Mouse (Mus musculus): ENCODE data around the gene Prdx2. TPM values are rescaled to one million over a fixed set of nuclear protein-coding genes. Genes with fewer than 3 reads are reported as not detected.

The Prdx2 gene
- polyA plus RNA-seq, 1 experiment from 2014 or later: 715 TPM

DNA sequence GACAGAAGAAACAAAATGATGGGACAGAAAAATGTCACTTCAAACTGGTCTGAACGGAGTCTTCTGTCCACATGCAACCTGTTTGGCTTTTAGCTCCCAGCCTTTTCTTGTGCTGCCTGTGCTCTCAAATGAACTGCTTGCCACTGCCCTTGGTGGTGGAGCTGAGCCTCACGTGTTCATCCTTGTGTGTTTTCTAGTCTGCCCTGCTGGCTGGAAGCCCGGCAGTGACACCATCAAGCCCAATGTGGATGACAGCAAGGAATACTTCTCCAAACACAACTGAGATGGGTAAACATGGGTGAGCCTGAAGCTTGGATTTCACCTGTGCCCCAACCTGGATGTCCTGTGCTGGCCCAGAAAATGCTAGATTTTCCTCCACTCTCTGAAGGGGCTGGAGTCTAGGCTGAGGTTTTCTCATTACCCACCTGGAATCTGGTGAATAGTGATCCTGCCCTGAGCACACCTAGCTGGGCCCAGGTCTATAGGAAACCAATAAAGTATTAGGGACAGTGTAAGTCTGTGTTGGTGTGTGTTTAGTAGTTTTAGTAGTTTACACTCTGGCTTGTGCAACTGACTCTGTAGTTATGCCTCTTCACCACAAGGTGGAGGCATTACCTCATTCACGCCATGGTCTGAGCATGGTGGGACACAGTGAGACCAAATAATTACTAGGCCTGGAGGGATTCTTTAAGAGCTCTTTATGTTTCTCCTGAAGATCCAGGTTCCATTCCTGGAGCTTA, 4.6 kb downstream of the Prdx2 start:
- H3K4me3 ChIP-seq (ENCODE audit: low read depth, low read length): no peak overlapping the region
- H3K4me2 ChIP-seq (ENCODE audit: low read depth, low read length): no peak overlapping the region
- H3K4me1 ChIP-seq (ENCODE audit: control insufficient read depth, insufficient read depth, low read length): peaks cover 24% of the 10 kb centered on the region
- H3K27ac ChIP-seq (replicated peaks; ENCODE audit: low read depth, low read length): no peak overlapping the region
- peaks cover 16% of the 10 kb centered on the region for H3K27me3 ChIP-seq (replicated peaks; ENCODE audit: control insufficient read depth, insufficient read depth, low read length)
- ATAC-seq (ENCODE audit: low read depth) (0 out of 2 replicates have a peak, but pooled peaks have one; percentile 13), DNase-seq (ENCODE audit: low spot score) (peak; percentile 80)
- peaks cover 45% of the 10 kb centered on the region for H3K36me3 ChIP-seq (ENCODE audit: control insufficient read depth, insufficient read depth, low read length)
- 50% methylated on average over 4 of the region's 4 CpGs for WGBS
- no peaks in the 10 kb centered on the region for H3K9me3 ChIP-seq (ENCODE audit: control insufficient read depth, low read length)
- H3K9ac ChIP-seq (ENCODE audit: low read depth, low read length): no peak overlapping the region

DNA sequence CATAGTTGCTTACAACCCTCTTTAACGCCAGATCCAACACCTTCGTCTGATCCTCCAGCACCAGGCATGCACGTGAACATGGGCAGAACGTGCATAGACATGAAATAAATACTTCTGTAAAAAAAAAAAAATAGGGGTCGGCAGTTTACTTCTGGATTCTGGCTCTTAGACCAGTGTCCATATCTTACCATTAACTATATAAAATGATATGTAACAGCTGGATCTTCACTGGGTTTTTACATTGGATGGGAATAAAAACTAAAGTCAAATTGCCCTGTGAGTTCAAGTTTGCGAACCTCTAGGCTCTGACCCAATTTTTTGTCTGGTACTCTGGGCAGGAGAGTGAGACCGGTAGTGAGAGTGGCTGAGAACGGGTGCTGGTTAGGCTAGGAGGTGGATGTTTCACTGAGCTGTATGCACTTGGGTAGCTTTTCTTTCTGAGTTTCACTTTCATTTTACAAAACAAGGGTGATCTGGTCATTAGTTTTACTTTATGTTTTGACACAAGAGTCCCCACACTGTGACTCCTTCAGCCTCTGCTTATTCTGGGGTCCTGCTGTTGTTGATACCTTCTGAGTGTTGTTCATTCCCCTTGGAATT, 5.3 kb downstream of the Prdx2 start:
- no peak overlapping the region for H3K4me3 ChIP-seq (ENCODE audit: low read depth, low read length)
- H3K9me3 ChIP-seq (ENCODE audit: control insufficient read depth, low read length): no peaks in the 10 kb centered on the region
- DNase-seq (ENCODE audit: low spot score) (no peak), ATAC-seq (ENCODE audit: low read depth) (no peak)
- H3K9ac ChIP-seq (ENCODE audit: low read depth, low read length): no peak overlapping the region
- H3K27ac ChIP-seq (replicated peaks; ENCODE audit: low read depth, low read length): no peak overlapping the region
- peaks cover 16% of the 10 kb centered on the region for H3K27me3 ChIP-seq (replicated peaks; ENCODE audit: control insufficient read depth, insufficient read depth, low read length)
- WGBS: 71% methylated on average over 8 of the region's 8 CpGs
- no peak overlapping the region for H3K4me2 ChIP-seq (ENCODE audit: low read depth, low read length)
- H3K4me1 ChIP-seq (ENCODE audit: control insufficient read depth, insufficient read depth, low read length): peaks cover 27% of the 10 kb centered on the region
- peaks cover 45% of the 10 kb centered on the region for H3K36me3 ChIP-seq (ENCODE audit: control insufficient read depth, insufficient read depth, low read length)

DNA sequence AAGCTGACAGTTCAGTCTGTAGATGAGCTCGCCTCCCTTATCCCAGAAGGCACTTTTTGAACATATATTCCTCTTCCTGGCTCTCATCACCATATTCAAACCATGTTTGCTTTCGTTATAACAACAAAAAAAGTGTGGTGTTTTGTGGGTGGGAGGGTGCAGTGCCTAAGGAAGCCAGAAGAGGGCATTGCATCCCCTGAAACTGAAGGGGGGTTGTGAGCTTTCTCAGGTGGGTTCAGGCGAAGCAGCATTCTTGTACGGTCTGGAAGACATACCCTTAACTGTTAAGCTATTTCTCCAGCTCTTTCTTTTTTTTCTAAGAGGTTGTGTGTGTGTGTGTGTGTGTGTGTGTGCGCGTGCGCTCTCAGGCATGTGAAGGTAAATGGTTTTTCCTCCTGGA, 6.0 kb downstream of the Prdx2 start:
- WGBS: 26% methylated on average over 7 of the region's 7 CpGs
- H3K4me2 ChIP-seq (ENCODE audit: low read depth, low read length): peak overlapping the region; percentile 97; the same call in 1 of the 2 replicates
- H3K4me1 ChIP-seq (ENCODE audit: control insufficient read depth, insufficient read depth, low read length): peaks cover 32% of the 10 kb centered on the region
- ATAC-seq (ENCODE audit: low read depth) (no peak), DNase-seq (ENCODE audit: low spot score) (no peak)
- H3K27ac ChIP-seq (replicated peaks; ENCODE audit: low read depth, low read length): peak overlapping the region; percentile 82; the same call in 1 of the 2 replicates
- peaks cover 16% of the 10 kb centered on the region for H3K27me3 ChIP-seq (replicated peaks; ENCODE audit: control insufficient read depth, insufficient read depth, low read length)
- H3K9ac ChIP-seq (ENCODE audit: low read depth, low read length): no peak overlapping the region
- no peaks in the 10 kb centered on the region for H3K9me3 ChIP-seq (ENCODE audit: control insufficient read depth, low read length)
- peaks cover 45% of the 10 kb centered on the region for H3K36me3 ChIP-seq (ENCODE audit: control insufficient read depth, insufficient read depth, low read length)
- peak overlapping the region; percentile 62; the same call in 1 of the 2 replicates for H3K4me3 ChIP-seq (ENCODE audit: low read depth, low read length)

DNA sequence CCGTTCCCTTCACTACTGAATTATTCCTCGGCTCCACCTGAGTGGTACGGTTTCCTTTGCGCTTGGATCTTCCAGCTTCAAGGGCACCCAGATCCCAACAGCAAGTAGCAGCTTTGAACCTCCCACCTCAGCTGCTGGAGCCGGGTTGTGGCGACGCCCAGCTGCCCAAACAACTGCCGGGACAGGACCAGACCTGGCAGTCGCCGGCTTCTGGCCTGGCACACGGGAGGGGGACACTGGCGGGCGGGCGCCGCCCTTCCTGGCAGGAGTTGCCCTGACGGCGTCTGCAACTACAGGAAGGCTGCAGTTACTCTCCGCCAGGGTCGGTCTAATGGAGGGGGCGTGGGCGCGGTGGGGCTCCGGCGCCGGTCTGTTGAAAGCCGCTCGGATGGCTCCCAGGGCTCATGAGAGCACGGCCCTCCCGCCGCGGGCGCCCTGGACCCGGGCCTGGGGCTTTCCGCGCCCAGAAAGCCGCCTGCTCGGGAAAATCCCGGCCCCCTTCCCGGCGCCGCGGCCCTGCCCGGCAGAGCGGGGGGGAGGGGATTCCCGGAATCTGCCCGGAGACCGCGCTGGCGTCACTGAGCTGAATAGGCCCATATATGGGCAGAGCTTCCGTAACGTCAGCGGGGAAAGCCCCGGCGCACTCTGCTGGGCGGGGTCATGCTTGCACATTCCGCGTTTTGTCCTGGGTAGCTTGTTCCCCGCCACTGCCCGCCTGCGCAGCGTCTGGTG, 6.8 kb downstream of the Prdx2 start:
- Histone ChIP-seq H3K4me3 (ENCODE audit: low read depth, low read length) (peak overlapping the region; percentile 62), H3K27ac (replicated peaks; ENCODE audit: low read depth, low read length) (peak overlapping the region; percentile 82), H3K36me3 (ENCODE audit: control insufficient read depth, insufficient read depth, low read length) (peaks cover 40% of the 10 kb centered on the region), H3K9ac (ENCODE audit: low read depth, low read length) (peak overlapping the region; percentile 75), H3K4me1 (ENCODE audit: control insufficient read depth, insufficient read depth, low read length) (peaks cover 31% of the 10 kb centered on the region), H3K4me2 (ENCODE audit: low read depth, low read length) (peak overlapping the region; percentile 97), H3K9me3 (ENCODE audit: control insufficient read depth, low read length) (no peaks in the 10 kb centered on the region), H3K27me3 (replicated peaks; ENCODE audit: control insufficient read depth, insufficient read depth, low read length) (peaks cover 16% of the 10 kb centered on the region)
- WGBS: 2% methylated on average over 22 of the region's 61 CpGs
- DNase-seq (ENCODE audit: low spot score) (peak; percentile 96), ATAC-seq (ENCODE audit: low read depth) (peak; percentile 86)

DNA sequence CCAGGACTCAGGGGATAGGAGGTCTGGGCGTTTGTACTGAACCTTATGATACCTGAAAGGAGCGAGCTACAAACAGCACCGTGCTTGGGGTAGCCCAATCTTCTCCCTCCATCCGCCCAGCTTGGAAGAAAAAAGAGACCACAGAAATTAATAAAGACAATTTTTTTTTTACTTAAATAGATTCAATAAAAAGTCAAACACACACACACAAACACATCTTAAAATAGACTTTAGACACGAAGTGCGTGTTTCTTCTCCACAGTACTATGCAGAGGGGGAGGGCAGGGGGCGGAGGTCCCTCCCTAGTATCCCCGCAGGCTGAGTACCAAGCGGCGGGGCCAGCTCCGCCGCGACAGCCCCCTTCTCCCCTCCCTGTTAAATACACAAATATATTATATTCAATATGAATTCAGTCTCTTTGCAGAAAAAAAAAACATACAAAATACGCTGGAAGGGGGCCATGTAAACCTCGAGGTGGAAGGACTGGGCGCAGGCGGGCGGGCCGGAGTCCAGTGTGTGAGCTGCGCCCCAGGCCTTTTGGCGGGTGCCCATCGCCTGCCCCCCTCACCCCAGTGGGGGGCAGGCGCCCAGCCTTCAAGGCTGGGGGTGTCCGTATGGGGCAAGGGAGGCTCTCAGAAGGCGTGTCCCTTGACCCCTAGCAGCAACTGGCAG, 7.5 kb downstream of the Prdx2 start:
- Histone ChIP-seq H3K9ac (ENCODE audit: low read depth, low read length) (peak overlapping the region; percentile 75), H3K36me3 (ENCODE audit: control insufficient read depth, insufficient read depth, low read length) (peaks cover 33% of the 10 kb centered on the region), H3K4me3 (ENCODE audit: low read depth, low read length) (peak overlapping the region; percentile 62), H3K27ac (replicated peaks; ENCODE audit: low read depth, low read length) (peak overlapping the region; percentile 82), H3K27me3 (replicated peaks; ENCODE audit: control insufficient read depth, insufficient read depth, low read length) (peaks cover 16% of the 10 kb centered on the region), H3K9me3 (ENCODE audit: control insufficient read depth, low read length) (no peaks in the 10 kb centered on the region), H3K4me2 (ENCODE audit: low read depth, low read length) (peak overlapping the region; percentile 97), H3K4me1 (ENCODE audit: control insufficient read depth, insufficient read depth, low read length) (peaks cover 37% of the 10 kb centered on the region)
- WGBS: 4% methylated on average over 20 of the region's 25 CpGs
- DNase-seq (ENCODE audit: low spot score) (no peak), ATAC-seq (ENCODE audit: low read depth) (no peak)

DNA sequence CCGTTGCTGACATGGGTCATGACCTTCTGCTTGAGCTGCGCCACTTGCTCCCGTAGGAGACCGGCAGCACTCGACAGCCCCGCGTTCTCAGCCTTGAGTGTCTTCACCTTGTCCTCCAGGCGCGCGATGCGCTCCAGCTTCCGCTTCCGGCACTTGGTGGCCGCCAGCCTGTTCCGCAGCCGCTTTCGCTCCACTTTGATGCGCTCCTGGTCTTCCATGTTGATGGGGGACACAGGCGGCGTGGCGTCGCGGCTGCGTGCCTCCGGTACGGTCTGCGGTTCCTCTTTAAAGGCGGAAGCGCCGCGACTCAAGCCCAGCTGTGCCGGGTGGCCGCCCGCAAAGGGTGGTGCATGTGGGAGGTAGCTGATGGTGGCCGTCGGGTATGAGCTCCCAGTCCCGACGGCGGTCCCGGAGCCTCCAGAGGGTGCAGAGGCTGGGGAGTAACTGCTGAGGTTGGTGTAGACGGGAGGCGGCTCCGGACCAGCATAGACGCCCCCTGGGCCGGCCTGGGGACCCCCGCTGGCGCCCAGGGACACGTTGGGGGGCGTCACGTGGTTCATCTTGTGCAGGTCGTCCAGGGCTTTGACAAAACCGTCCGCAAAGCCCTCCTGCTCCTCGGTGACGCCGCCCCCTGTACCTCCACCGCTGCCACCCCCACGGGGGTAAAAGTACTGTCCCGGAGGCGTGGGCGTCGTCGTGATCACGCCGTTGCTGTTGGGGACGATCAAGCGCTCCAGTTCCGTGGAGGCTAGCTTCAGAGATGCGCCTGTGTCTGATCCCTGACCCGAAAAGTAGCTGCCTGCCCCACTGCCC, 8.3 kb downstream of the Prdx2 start:
- Histone ChIP-seq H3K9ac (ENCODE audit: low read depth, low read length) (peak overlapping the region; percentile 75), H3K4me2 (ENCODE audit: low read depth, low read length) (peak overlapping the region; percentile 97), H3K4me3 (ENCODE audit: low read depth, low read length) (peak overlapping the region; percentile 62), H3K9me3 (ENCODE audit: control insufficient read depth, low read length) (no peaks in the 10 kb centered on the region), H3K27ac (replicated peaks; ENCODE audit: low read depth, low read length) (peak overlapping the region; percentile 82), H3K27me3 (replicated peaks; ENCODE audit: control insufficient read depth, insufficient read depth, low read length) (peaks cover 16% of the 10 kb centered on the region), H3K4me1 (ENCODE audit: control insufficient read depth, insufficient read depth, low read length) (peaks cover 41% of the 10 kb centered on the region), H3K36me3 (ENCODE audit: control insufficient read depth, insufficient read depth, low read length) (peaks cover 26% of the 10 kb centered on the region)
- no peak for ATAC-seq (ENCODE audit: low read depth)
- DNase-seq (ENCODE audit: low spot score): no peak
- under 1% methylated on average over 40 of the region's 70 CpGs for WGBS

DNA sequence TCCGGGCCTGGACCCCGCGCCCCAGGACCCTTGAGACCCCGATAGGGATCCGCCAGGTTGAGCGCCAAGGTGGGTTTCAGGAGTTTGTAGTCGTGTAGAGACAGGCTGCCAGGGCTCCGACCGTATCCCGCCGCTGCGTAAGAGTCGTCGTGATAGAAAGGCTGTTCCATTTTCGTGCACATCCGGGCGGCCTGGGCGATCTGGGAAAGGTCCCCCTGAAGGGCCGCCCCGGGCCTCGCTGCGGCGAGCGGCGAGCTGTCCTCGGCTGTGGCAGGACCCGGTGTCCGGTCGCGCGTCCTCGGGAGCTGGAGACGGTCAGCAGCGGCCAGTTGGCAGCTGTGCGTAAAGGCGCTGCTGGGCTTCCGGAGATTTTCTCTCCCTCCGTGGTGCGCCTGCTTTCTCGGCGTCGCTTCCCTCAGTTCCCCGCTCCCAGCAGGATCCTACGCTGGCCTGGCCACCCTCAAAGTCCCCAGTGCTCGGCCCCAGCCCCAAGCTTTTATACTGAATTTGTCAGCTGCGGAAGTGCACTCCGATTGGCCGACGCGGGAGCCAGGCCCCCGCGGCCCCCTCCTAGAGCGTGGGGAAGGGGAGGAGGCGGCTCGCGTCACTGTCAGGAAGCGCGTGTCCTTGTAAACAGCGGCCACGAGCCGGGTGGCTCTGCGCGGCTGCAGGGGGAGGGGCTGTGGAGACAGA, 9.0 kb downstream of the Prdx2 start, which contains the start of gene Junb:
TSS of gene Junb (minus strand) at position 471 of the 693 bp plus-strand sequence.
- peak within 1 kb of the TSS; percentile 82 for H3K27ac ChIP-seq (replicated peaks; ENCODE audit: low read depth, low read length)
- peak within 1 kb of the TSS; percentile 97 for H3K4me2 ChIP-seq (ENCODE audit: low read depth, low read length)
- ATAC-seq (ENCODE audit: low read depth) (peak; percentile 38), DNase-seq (ENCODE audit: low spot score) (peak; percentile 96)
- peak within 1 kb of the TSS; percentile 75 for H3K9ac ChIP-seq (ENCODE audit: low read depth, low read length)
- peaks cover 41% of the 10 kb centered on the region for H3K4me1 ChIP-seq (ENCODE audit: control insufficient read depth, insufficient read depth, low read length)
- peaks cover 16% of the 10 kb centered on the region for H3K27me3 ChIP-seq (replicated peaks; ENCODE audit: control insufficient read depth, insufficient read depth, low read length)
- H3K36me3 ChIP-seq (ENCODE audit: control insufficient read depth, insufficient read depth, low read length): peaks cover 18% of the 10 kb centered on the region
- peak within 1 kb of the TSS; percentile 62 for H3K4me3 ChIP-seq (ENCODE audit: low read depth, low read length)
- H3K9me3 ChIP-seq (ENCODE audit: control insufficient read depth, low read length): no peaks in the 10 kb centered on the region
- WGBS: under 1% methylated on average over 36 of the region's 63 CpGs

All from embryonic facial prominence, embryonic 14.5 days (tissue).